Mouse (Mus musculus) mature B cell (primary cell): ENCODE data around the gene Ndufa8.

ENCODE experiments used
- in situ Hi-C: fragments of 300-500 bp; cut with MboI; formaldehyde crosslinking; loops from 2 replicates; pipeline ENCODE4 v1.14.3; 2019

Ndufa8 gene

DNA sequence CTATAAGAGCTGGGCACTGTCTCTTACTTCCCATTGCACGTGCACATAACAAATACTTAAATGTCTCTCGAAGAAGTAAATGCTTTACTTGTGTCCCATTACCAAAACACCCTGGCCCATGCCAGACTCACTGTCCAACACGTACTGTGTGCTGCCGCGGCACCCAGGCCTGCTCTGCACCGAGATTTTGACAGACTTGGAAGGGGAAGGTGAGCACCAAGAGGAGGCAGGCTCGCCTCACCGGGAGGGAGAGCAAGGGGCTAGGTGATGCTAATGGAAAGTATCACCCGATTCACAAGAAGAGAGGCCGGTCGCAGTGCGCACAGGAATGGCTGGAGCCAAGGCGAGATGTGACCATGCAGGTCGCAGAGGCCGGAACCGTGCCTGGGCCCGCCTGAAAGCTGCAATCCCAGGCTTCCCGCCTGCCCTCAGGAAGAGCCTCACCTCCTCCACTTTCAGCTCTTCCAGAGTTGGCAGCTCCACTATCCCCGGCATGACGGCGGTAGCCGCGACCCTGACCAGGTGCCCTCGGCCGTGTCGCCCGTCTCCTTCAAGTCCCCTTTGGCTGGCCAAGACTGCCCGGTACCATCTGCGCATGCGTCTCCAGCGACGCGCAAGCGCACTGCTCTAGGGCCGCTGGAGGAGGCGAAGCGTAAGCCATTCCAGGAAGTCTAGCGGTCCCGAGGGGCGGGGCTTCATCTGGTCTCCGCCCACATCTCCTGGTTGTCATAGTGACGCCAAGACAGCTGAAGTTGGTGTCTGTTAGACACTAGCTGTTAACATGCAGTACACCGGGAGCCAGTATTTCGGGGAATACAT is at the start of gene Ndufa8, which contains the start of gene Morn5:
Gene Ndufa8 (minus strand): TSS at position 659 of the 819 bp plus-strand sequence.
Gene Morn5 (plus strand): TSS at position 711 of the 819 bp plus-strand sequence.
- in situ Hi-C loops = no loop called here

DNA sequence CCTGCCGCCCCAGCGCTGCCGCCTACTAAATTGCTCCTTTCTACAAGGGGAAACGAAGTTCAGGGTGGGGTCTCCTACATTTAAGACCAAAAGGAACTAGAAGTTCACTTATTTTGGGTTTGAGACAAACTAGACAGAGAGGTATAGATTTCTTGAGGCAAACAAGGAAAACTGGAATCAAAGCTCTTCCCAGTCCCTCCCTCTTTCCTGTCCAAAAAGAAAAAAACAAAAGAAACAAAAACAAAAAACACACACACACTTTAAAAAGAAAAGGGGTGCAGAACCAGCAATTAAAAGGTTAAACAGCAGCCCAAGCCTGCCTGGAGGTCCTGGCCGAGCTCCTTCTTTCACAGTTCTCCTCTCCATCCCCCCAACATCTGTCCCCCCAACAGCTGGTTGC is 48.8 kb upstream of the Ndufa8 start:
- in situ Hi-C loops = no loop called here

DNA sequence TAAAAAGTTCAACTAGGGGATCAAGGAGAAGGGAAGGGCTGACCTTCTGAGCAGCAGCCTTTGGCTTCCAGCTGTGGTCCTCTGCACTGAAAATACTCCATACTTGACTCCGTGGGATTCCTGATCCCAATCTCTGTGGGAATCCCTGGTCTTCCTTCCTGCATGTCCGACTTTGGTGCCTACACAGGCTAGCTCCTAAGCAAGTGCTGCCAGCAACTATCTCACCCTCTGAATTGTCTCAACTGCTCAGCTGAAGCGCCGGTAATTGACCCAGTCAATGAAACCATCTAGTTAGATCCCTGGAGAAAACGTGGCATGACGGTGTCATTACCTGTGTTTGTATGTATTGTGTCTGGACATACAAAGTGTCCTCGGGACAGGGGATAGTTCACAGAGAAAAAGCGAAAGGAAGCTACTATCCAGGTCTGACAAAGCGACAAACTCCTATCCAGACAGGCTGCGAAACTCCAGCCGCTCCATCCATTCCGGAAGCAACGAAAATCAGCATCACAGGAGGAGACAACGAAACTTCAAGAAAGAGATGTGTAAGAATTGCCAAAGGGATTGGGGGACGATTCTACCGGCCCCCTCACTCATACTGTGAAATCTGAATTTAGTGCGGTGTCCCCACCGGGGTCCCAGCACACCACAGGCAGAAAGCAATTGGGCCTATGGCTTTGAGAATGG is 48.1 kb upstream of the Ndufa8 start:
- in situ Hi-C loops = no loop called here

GRCm38 (mm10) chr2:36093914-36094475 is 44.8 kb upstream of the Ndufa8 start:
- in situ Hi-C loops = no loop called here

DNA sequence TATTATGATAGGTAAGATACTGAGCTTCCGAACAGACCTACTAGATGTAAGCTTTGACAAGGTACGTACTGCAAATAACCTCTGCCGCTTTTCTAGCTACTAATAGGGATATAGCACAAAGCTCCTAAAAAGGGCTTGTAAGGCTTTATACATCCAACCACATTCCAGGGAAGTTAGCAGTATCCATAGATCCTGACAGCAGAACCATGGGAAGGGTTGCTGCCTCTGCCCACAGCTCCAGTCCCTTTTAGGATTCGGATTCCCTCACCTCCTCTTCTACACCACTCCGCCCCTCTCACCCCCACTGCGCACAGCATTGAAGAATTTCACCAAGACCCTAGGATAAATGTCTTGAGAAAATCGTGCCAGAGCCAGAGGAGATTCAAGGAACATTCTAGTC is 44.1 kb upstream of the Ndufa8 start:
- in situ Hi-C loops = no loop called here

DNA sequence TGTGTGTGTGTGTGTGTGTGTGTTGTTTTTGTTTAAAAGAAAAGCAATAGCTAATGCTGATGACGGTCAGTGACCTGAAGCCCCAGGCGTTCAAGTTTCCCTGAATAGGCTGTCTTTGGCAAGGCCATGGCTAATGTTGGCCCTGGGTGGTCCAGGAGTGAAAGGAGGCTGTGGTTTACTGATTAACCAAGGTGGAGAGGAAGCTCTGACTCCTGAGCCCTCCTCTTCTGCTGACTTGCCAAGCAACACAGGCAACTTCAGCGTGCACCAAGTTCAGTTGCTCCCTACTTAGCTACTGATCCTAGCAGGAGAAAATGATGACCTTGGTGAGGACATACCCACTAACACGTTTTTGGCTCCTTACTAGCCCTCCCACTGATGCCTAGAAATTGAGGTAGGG is 43.5 kb upstream of the Ndufa8 start:
- in situ Hi-C loops = no loop called here

GRCm38 (mm10) chr2:36090853-36091741 is 41.9 kb upstream of the Ndufa8 start:
- in situ Hi-C loops = no loop called here

GRCm38 (mm10) chr2:36089190-36089589 is 40.0 kb upstream of the Ndufa8 start:
- in situ Hi-C loops = no loop called here

- in situ Hi-C loops = no loop called here
Measured at GRCm38 (mm10) chr2:36085041-36085440, 35.8 kb upstream of the Ndufa8 start.

GRCm38 (mm10) chr2:36082802-36083580 is 33.8 kb upstream of the Ndufa8 start:
- in situ Hi-C loops = no loop called here

- in situ Hi-C loops = no loop called here
Measured at GRCm38 (mm10) chr2:36081446-36081845, 32.2 kb upstream of the Ndufa8 start.

- in situ Hi-C loops = no loop called here
Measured at GRCm38 (mm10) chr2:36077160-36077761, 28.1 kb upstream of the Ndufa8 start.

DNA sequence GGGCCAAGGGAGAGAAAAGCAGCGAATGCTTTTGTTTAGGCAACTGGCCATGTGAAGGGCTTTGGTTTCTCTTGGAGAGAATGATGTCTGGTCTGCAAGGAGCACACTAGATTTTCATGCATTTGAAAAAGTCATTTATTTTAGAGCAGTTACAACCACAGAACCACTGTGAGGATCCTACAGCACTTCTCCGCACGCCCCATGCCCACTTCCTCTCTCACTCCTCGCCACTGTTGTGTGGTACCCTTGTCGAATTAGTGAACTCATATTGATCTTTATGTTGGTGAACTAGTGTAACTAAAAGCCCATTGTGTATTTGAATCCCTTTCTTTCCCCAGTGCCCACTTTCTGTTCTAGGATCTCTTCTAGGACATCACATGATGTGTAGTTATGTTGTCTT is 26.0 kb upstream of the Ndufa8 start:
- in situ Hi-C loops = no loop called here

- in situ Hi-C loops = no loop called here
Measured at GRCm38 (mm10) chr2:36073781-36074180, 24.6 kb upstream of the Ndufa8 start.

GRCm38 (mm10) chr2:36071660-36072305 is 22.6 kb upstream of the Ndufa8 start:
- in situ Hi-C loops = no loop called here

DNA sequence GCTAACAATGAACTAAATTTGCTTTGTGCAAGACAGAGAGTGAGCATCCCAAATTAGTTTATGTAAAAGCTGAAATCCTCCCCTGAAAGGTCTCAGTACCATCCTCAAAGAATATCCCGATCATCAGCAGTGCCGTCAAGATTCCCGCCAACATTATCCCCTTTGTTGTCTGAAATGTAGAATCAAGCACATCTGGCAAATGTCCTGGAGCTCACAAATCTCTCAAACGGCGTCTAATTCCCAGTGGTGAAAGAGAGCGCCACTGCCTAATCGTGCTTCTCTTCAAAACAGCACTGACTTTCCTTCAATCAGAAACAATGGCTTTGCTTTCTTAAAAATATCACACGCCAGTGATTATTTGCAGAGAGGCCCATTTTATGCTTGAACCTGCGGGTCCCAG is 17.9 kb upstream of the Ndufa8 start:
- in situ Hi-C loops = no loop called here

- in situ Hi-C loops = no loop called here
Measured at GRCm38 (mm10) chr2:36061409-36061808, 12.2 kb upstream of the Ndufa8 start.

DNA sequence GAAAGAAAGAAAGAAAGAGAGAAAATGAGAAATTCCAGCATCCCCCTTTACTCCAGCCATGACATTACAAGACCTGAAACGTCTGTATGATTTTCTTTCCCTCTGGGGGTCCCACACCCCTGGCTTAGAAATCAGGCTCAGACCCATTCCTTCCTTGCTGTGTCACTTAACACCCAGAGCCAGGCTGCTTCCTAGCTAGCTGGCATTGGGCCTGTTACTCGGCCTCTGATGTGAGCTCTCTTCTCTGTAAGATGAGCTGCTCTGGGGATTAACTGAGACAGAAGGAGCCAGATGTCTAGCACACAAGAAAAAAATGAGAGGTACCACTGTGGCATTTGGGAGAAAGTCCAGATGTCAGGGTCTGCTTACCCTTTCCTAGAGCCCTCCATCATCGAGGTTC is 7.0 kb upstream of the Ndufa8 start:
- in situ Hi-C loops = no loop called here

GRCm38 (mm10) chr2:36053249-36053648 is 4.0 kb upstream of the Ndufa8 start:
- in situ Hi-C loops = no loop called here

- in situ Hi-C loops = no loop called here
Measured at GRCm38 (mm10) chr2:36049567-36049954, 355 bp upstream of the Ndufa8 start.
